Mouse (Mus musculus): ENCODE data around the gene Ciita.

DNA sequence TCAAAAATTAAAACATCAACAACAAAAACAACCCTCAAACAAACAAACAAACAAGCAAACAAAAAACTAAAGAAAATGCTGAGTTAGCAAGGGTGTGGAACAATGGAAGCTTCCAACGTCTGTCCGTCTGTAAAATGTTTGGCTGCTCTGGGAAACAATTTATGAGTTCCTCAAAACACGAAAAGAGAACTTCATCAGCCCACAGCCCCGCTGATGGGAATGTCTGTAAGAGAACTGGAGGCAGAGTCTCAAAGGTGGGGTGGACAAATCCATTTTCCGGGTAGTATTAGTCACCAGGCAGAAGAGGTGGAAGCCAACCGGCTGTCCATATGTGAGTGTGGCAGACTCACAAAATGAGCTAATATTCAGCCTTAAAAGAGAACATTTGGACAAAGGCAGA lies 38.5 kb upstream of the Ciita start:
- no peak for TF ChIP-seq FLI1 (IDR thresholded peaks at IDR 0.05; ENCODE audit: low read length)
- TF ChIP-seq GATA1 (IDR thresholded peaks at IDR 0.05; ENCODE audit: borderline replicate concordance, low read length): no peak
